Mouse (Mus musculus): ENCODE results near the gene Sbno1. TPM values are rescaled to one million over a fixed set of nuclear protein-coding genes. Genes with fewer than 3 reads are reported as not detected.

Sbno1 gene
- polyA plus RNA-seq, 1 experiment from 2014 or later, result 113 TPM

- 3% methylated on average over 12 of the region's 12 CpGs for WGBS
- peak overlapping the region; percentile 38; the same call in 1 of the 2 replicates for H3K9ac ChIP-seq
- H3K9me3 ChIP-seq (replicated peaks), result no peaks in the 10 kb centered on the region
- no peak for ATAC-seq (ENCODE audit: low FRiP score)
- peak overlapping the region; percentile 59 for H3K4me2 ChIP-seq (replicated peaks)
- no peaks in the 10 kb centered on the region for H3K36me3 ChIP-seq
- no peak overlapping the region for H3K27ac ChIP-seq
- peak overlapping the region; percentile 98 for H3K4me3 ChIP-seq
- no peaks in the 10 kb centered on the region for H3K27me3 ChIP-seq
- H3K4me1 ChIP-seq, result peaks cover 18% of the 10 kb centered on the region
These were observed 70.3 kb downstream of the Sbno1 start for GRCm38 (mm10) chr5:124355425-124355959.

GRCm38 (mm10) chr5:124354574-124355424 is 71.0 kb downstream of the Sbno1 start:
- under 1% methylated on average over 54 of the region's 60 CpGs for WGBS
- ATAC-seq (ENCODE audit: low FRiP score), result no peak

GRCm38 (mm10) chr5:124353726-124354547 is 71.9 kb downstream of the Sbno1 start:
- Histone ChIP-seq H3K27me3 (no peaks in the 10 kb centered on the region), H3K27ac (peak overlapping the region; percentile 100), H3K9me3 (replicated peaks) (no peaks in the 10 kb centered on the region), H3K4me1 (peaks cover 33% of the 10 kb centered on the region), H3K4me3 (peak overlapping the region; percentile 98), H3K36me3 (peaks cover 9% of the 10 kb centered on the region), H3K4me2 (replicated peaks) (peak overlapping the region; percentile 81), H3K9ac (peak overlapping the region; percentile 100)
- ATAC-seq (ENCODE audit: low FRiP score), result no peak
- under 1% methylated on average over 78 of the region's 132 CpGs for WGBS

More at GRCm38 (mm10) chr5:124354574-124355424, 71.0 kb downstream of the Sbno1 start:
- Histone ChIP-seq H3K9me3 (replicated peaks) (no peaks in the 10 kb centered on the region), H3K4me1 (peaks cover 25% of the 10 kb centered on the region), H3K4me3 (peak overlapping the region; percentile 98), H3K27ac (peak overlapping the region; percentile 100), H3K4me2 (replicated peaks) (peak overlapping the region; percentile 59), H3K27me3 (no peaks in the 10 kb centered on the region), H3K36me3 (peaks cover under 1% of the 10 kb centered on the region; the same call in 1 of the 2 replicates), H3K9ac (peak overlapping the region; percentile 100)

GRCm38 (mm10) chr5:124353011-124353725 is 72.6 kb downstream of the Sbno1 start:
- H3K36me3 ChIP-seq, result peaks cover 17% of the 10 kb centered on the region
- peak overlapping the region; percentile 100 for H3K9ac ChIP-seq
- no peaks in the 10 kb centered on the region for H3K9me3 ChIP-seq (replicated peaks)
- peak overlapping the region; percentile 98 for H3K4me3 ChIP-seq
- peak overlapping the region; percentile 100 for H3K27ac ChIP-seq
- H3K4me1 ChIP-seq, result peaks cover 36% of the 10 kb centered on the region
- H3K4me2 ChIP-seq (replicated peaks), result peak overlapping the region; percentile 81
- WGBS, result 0% methylated on average over 32 of the region's 32 CpGs
- H3K27me3 ChIP-seq, result no peaks in the 10 kb centered on the region
- ATAC-seq (ENCODE audit: low FRiP score), result no peak

DNA sequence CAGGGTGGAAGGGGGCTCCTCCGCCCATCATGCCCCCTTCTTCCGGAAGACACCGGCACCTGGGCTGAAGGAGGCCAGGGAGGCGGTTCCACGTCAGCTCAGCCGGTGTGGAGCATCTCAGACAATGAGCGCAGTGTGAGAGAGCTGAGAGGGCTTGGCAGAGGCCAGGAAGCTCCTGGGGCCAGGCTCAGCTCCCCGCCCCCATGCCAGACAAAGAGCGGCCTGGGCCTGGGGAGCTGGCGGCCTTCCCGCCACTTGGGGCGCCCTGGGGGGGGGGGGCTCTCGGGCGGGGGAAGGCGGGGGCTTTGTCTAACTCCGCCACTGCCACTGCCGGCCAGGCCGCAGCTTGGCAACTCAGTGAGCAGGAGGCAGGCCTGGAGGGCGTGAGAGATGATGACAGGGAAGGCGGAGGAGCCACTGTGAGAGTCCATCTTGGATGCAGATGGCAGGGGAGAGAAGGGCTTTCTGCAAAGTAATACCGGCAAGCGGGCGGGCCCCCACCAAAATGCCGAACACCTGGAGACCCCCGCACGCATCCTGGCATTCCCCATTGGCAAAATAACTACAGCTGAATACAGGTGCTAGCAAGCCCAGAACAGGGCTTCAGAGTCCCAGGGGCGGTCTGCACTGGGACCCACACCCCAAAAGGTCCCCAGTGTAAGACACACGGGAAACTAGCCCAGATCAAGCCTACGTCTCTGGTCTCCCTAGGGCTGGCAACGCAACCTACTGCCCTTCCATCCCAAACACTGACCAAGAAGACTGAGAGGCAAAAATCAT is 73.5 kb downstream of the Sbno1 start:
- WGBS, result under 1% methylated on average over 28 of the region's 30 CpGs
- ATAC-seq (ENCODE audit: low FRiP score), result peak; percentile 92

DNA sequence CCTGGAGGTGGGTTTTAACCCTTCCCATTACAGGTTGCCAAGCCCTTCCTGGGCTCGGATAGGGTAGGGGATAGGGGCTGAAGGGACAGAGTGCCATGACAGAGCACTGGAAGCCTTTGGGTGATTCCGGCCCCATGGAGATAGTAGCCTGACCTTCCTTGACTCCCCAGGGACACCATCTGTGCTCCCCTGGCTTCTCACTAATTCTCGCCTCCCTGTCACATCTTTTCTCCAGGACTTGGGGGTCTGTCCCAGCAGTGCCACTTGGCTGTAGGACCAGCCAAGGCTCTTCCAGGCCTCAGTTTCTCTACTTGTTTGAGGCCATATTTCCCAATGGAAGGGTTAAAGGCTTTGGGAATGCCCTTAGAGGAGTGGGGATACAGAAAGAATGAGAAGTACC is 74.2 kb downstream of the Sbno1 start:
- peaks cover 25% of the 10 kb centered on the region for H3K36me3 ChIP-seq
- H3K27ac ChIP-seq, result peak overlapping the region; percentile 100
- peak overlapping the region; percentile 98 for H3K4me3 ChIP-seq
- H3K4me1 ChIP-seq, result peaks cover 36% of the 10 kb centered on the region
- 32% methylated on average over 3 of the region's 3 CpGs for WGBS
- H3K27me3 ChIP-seq, result no peaks in the 10 kb centered on the region
- peak overlapping the region; percentile 100 for H3K9ac ChIP-seq
- no peaks in the 10 kb centered on the region for H3K9me3 ChIP-seq (replicated peaks)
- peak; percentile 12; the same call in 1 of the 2 replicates for ATAC-seq (ENCODE audit: low FRiP score)
- H3K4me2 ChIP-seq (replicated peaks), result peak overlapping the region; percentile 81

More for the DNA sequence above, 73.5 kb downstream of the Sbno1 start:
- Histone ChIP-seq H3K4me3 (peak overlapping the region; percentile 98), H3K36me3 (peaks cover 20% of the 10 kb centered on the region), H3K9me3 (replicated peaks) (no peaks in the 10 kb centered on the region), H3K9ac (peak overlapping the region; percentile 100), H3K27ac (peak overlapping the region; percentile 100), H3K4me1 (peaks cover 36% of the 10 kb centered on the region), H3K27me3 (no peaks in the 10 kb centered on the region), H3K4me2 (replicated peaks) (peak overlapping the region; percentile 81)

DNA sequence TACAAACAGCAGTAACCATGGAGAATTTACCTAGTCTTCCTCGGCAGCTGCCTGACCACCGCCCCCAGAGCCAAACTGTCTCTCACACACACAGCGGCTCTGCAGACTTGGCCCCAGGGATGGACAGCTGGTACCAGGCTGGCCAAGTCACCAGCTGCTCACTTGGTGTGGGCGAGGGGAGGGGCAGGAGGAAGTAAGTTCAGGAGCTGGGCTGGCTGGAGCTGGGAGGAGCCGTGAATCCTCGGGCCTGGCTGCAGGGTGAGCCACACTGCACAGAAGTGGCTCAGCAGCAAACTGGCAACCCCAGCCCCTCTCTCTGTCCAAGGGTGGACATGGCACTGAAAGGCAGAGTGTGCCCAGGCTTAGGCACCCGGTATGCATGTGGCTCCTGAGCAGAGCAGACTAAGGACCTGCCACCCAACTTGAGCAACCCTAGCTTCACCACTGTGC is 74.7 kb downstream of the Sbno1 start:
- Histone ChIP-seq H3K4me2 (replicated peaks) (peak overlapping the region; percentile 81), H3K4me1 (peaks cover 36% of the 10 kb centered on the region), H3K4me3 (peak overlapping the region; percentile 98), H3K9ac (peak overlapping the region; percentile 100), H3K27me3 (no peaks in the 10 kb centered on the region), H3K36me3 (peaks cover 30% of the 10 kb centered on the region), H3K27ac (peak overlapping the region; percentile 100), H3K9me3 (replicated peaks) (no peaks in the 10 kb centered on the region)
- ATAC-seq (ENCODE audit: low FRiP score), result peak; percentile 75
- 9% methylated on average over 7 of the region's 7 CpGs for WGBS

DNA sequence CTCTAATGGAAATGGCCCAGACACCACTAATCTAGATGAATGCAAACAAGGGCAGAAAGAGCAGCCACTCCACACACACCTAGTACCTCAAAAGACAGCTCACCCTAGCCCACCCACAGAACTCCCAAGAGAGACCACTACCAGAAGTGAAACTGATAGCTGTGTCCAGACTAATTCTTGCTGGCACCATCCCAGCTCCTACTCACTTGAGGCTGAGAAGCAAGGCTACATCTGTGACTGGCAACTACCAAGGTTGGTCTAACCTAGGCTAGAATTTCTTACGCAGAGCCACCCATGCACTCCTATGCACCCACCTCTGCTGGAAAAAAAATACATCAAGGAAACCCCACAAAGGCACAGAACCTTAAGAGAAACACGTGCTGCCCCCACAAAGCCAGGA is 75.5 kb downstream of the Sbno1 start:
- H3K27ac ChIP-seq, result peak overlapping the region; percentile 100
- H3K4me1 ChIP-seq, result peaks cover 33% of the 10 kb centered on the region
- no peak for ATAC-seq (ENCODE audit: low FRiP score)
- no peaks in the 10 kb centered on the region for H3K27me3 ChIP-seq
- H3K4me2 ChIP-seq (replicated peaks), result peak overlapping the region; percentile 81
- H3K9me3 ChIP-seq (replicated peaks), result no peaks in the 10 kb centered on the region
- WGBS, result 82% methylated on average over 2 of the region's 2 CpGs
- H3K36me3 ChIP-seq, result peaks cover 32% of the 10 kb centered on the region
- peak overlapping the region; percentile 98 for H3K4me3 ChIP-seq
- H3K9ac ChIP-seq, result peak overlapping the region; percentile 100

DNA sequence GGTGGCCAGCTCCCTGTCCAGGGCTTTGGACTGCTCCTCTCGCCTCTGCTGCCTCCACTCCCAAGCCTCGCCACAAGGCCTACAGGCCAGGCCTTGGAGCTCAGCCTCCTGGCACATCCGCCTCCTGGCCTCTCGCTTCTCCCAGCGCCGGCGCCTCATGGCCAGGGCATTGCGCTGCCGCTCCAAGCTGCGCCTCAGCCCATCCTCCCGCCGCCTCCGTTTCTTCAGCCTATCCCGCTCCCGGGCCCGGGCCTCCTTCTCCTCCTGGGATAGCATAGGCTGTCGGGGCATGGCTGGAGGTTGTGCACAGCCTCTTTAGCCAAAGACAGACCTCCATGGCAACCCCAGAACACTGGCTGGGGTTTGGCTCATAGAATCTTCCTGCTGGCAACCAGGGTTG is 76.6 kb downstream of the Sbno1 start:
- H3K27me3 ChIP-seq, result no peaks in the 10 kb centered on the region
- 92% methylated on average over 17 of the region's 17 CpGs for WGBS
- H3K4me1 ChIP-seq, result peaks cover 33% of the 10 kb centered on the region
- no peaks in the 10 kb centered on the region for H3K9me3 ChIP-seq (replicated peaks)
- peak overlapping the region; percentile 35; the same call in 1 of the 2 replicates for H3K9ac ChIP-seq
- no peak for ATAC-seq (ENCODE audit: low FRiP score)
- H3K4me2 ChIP-seq (replicated peaks), result peak overlapping the region; percentile 81
- H3K36me3 ChIP-seq, result peaks cover 41% of the 10 kb centered on the region
- no peak overlapping the region for H3K4me3 ChIP-seq
- H3K27ac ChIP-seq, result peak overlapping the region; percentile 100; the same call in 1 of the 2 replicates

DNA sequence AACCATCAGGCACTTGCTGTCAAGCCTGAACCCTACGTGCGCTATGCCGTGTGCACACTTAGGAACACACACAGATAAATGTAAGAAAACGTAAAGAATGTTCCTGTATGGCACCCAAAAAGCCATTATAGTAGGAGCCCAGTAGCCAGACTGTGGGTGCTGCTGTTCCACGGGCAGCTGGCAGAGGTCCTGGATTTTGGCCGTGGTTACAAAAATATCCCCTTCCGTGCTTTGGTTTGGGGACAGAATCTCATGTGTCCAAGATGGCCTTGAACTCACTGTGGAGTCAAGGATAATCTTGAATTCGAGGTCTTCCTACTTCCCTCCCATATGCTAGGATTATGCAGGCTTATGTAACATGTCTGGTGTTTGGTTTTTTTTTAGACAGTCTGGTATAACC is 82.9 kb downstream of the Sbno1 start:
- H3K27ac ChIP-seq, result no peak overlapping the region; the same call in 1 of the 2 replicates
- ATAC-seq (ENCODE audit: low FRiP score), result no peak
- no peak overlapping the region for H3K4me3 ChIP-seq
- 86% methylated on average over 8 of the region's 8 CpGs for WGBS
- no peaks in the 10 kb centered on the region for H3K27me3 ChIP-seq
- no peaks in the 10 kb centered on the region for H3K9me3 ChIP-seq (replicated peaks)
- no peak overlapping the region for H3K4me2 ChIP-seq (replicated peaks)
- peaks cover 16% of the 10 kb centered on the region for H3K4me1 ChIP-seq
- H3K36me3 ChIP-seq, result peaks cover 25% of the 10 kb centered on the region
- H3K9ac ChIP-seq, result no peak overlapping the region

Data from hindbrain, embryonic 12.5 days (tissue).